Mouse (Mus musculus): ENCODE results near the gene Lhx8. TPM values are rescaled to one million over a fixed set of nuclear protein-coding genes. Genes with fewer than 3 reads are reported as not detected.

Lhx8 gene
- polyA plus RNA-seq, 1 experiment from 2014 or later = not detected

DNA sequence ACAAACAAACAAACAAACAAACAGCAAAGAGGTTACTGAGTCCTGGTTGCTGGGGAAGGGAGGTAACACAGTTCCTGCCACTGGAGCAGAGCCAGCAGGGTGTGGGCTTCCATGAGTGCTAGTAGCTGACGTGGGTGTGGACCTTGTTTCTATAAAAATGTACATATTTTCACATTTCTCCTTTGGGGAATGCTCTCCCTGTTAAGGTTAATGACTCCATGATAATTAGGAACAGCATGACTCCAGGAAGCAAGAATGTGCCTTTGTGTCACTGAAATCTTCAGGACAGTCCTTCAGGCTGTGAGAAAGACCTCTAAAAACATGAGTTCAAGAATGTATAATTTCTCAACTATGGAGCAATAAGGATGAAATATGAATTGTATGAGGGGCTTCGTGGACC, 28.8 kb upstream of the Lhx8 start:
- 67% methylated on average over 2 of the region's 2 CpGs for WGBS
- Histone ChIP-seq H3K36me3 (ENCODE audit: insufficient read depth, low read length) (no peaks in the 10 kb centered on the region), H3K27ac (no peak overlapping the region), H3K9me3 (replicated peaks; ENCODE audit: low read length) (no peaks in the 10 kb centered on the region), H3K9ac (ENCODE audit: low read depth, low read length) (no peak overlapping the region), H3K4me1 (replicated peaks; ENCODE audit: insufficient read depth, low read length) (no peaks in the 10 kb centered on the region), H3K27me3 (ENCODE audit: insufficient read depth, low read length) (no peaks in the 10 kb centered on the region), H3K4me3 (replicated peaks; ENCODE audit: low read depth, low read length) (no peak overlapping the region), H3K4me2 (ENCODE audit: low read length) (no peak overlapping the region)
- no peak for TF ChIP-seq CTCF (IDR thresholded peaks at IDR 0.05; ENCODE audit: low read depth)
- ATAC-seq (replicated peaks; ENCODE audit: low FRiP score, low read depth) (no peak), DNase-seq (ENCODE audit: low spot score) (no peak)

- no peak for ATAC-seq (replicated peaks; ENCODE audit: low FRiP score, low read depth)
- H3K4me1 ChIP-seq (replicated peaks; ENCODE audit: insufficient read depth, low read length) = no peaks in the 10 kb centered on the region
- H3K9me3 ChIP-seq (replicated peaks; ENCODE audit: low read length) = no peaks in the 10 kb centered on the region
- no peaks in the 10 kb centered on the region for H3K36me3 ChIP-seq (ENCODE audit: insufficient read depth, low read length)
- 71% methylated on average over 13 of the region's 13 CpGs for WGBS
- no peak overlapping the region for H3K27ac ChIP-seq
- peaks cover 6% of the 10 kb centered on the region for H3K27me3 ChIP-seq (ENCODE audit: insufficient read depth, low read length)
- no peak overlapping the region for H3K4me3 ChIP-seq (replicated peaks; ENCODE audit: low read depth, low read length)
- TF ChIP-seq CTCF (IDR thresholded peaks at IDR 0.05; ENCODE audit: low read depth) = no peak
- H3K4me2 ChIP-seq (ENCODE audit: low read length) = no peak overlapping the region
- H3K9ac ChIP-seq (ENCODE audit: low read depth, low read length) = no peak overlapping the region
- DNase-seq (ENCODE audit: low spot score) = no peak
Observed at GRCm38 (mm10) chr3:154340294-154340914, 9.9 kb upstream of the Lhx8 start.

GRCm38 (mm10) chr3:154339649-154340260, 9.3 kb upstream of the Lhx8 start:
- WGBS = 90% methylated on average over 17 of the region's 17 CpGs
- TF ChIP-seq CTCF (IDR thresholded peaks at IDR 0.05; ENCODE audit: low read depth) = no peak
- H3K36me3 ChIP-seq (ENCODE audit: insufficient read depth, low read length) = no peaks in the 10 kb centered on the region
- H3K9ac ChIP-seq (ENCODE audit: low read depth, low read length) = no peak overlapping the region
- peaks cover 12% of the 10 kb centered on the region for H3K27me3 ChIP-seq (ENCODE audit: insufficient read depth, low read length)
- no peaks in the 10 kb centered on the region for H3K4me1 ChIP-seq (replicated peaks; ENCODE audit: insufficient read depth, low read length)
- H3K27ac ChIP-seq = no peak overlapping the region
- no peak overlapping the region for H3K4me3 ChIP-seq (replicated peaks; ENCODE audit: low read depth, low read length)
- no peaks in the 10 kb centered on the region for H3K9me3 ChIP-seq (replicated peaks; ENCODE audit: low read length)
- no peak for ATAC-seq (replicated peaks; ENCODE audit: low FRiP score, low read depth)
- no peak for DNase-seq (ENCODE audit: low spot score)
- no peak overlapping the region for H3K4me2 ChIP-seq (ENCODE audit: low read length)

DNA sequence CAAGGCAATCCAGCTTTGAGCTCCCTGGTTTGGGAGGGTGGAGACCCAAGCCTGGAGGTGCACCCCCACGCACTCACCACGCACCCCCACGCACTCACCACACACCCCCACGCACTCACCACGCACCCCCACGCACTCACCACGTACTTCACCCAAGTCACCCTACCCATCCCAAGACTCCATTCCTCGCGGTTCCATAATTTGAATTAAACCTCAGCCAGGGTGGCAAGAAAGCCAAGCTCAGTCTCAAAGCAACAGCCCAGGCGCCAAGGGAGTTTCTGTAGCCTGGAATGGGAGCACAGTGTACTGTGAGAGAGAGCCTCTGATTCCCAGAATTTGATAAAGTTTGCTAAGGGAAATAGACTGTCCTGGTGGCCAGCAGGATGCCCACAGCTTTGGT, 4.3 kb upstream of the Lhx8 start:
- ATAC-seq (replicated peaks; ENCODE audit: low FRiP score, low read depth) (no peak), DNase-seq (ENCODE audit: low spot score) (no peak)
- Histone ChIP-seq H3K36me3 (ENCODE audit: insufficient read depth, low read length) (no peaks in the 10 kb centered on the region), H3K27ac (no peak overlapping the region), H3K4me3 (replicated peaks; ENCODE audit: low read depth, low read length) (no peak overlapping the region), H3K9me3 (replicated peaks; ENCODE audit: low read length) (no peaks in the 10 kb centered on the region), H3K9ac (ENCODE audit: low read depth, low read length) (no peak overlapping the region), H3K4me1 (replicated peaks; ENCODE audit: insufficient read depth, low read length) (0 out of 2 replicates have a peak, but pooled peaks cover 3% of the 10 kb centered on the region), H3K4me2 (ENCODE audit: low read length) (no peak overlapping the region), H3K27me3 (ENCODE audit: insufficient read depth, low read length) (peaks cover 48% of the 10 kb centered on the region)
- TF ChIP-seq CTCF (IDR thresholded peaks at IDR 0.05; ENCODE audit: low read depth) = no peak
- under 1% methylated on average over 10 of the region's 10 CpGs for WGBS

DNA sequence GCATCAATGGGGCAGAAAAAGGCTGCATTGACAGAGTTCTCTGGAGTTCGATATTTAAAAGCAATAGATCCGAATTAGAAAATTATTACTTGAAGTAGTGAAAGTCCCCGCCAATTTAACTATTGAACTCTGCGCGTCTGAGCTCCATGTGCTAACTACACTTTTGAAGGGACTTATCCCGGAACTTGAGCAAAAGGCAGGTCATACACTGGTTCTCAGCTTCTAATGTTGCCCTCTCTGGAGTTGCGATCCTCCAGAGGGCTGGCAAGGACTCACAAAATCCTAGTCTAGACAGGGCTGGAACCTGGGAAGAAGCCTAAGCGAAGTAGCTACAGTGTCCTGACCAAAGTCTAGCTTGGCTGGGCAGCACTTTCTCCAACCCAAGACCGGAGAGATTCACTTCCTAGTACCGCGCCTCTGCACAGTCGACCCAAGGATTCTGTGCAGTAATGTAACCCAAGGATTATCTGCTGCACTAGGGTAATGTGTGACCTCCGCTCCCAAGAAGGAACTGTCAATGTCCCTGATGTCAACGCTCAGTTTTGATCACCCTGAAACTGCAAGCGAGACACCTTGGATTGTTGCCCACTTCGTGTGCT, 3.0 kb upstream of the Lhx8 start:
- no peak for TF ChIP-seq CTCF (IDR thresholded peaks at IDR 0.05; ENCODE audit: low read depth)
- Histone ChIP-seq H3K9me3 (replicated peaks; ENCODE audit: low read length) (no peaks in the 10 kb centered on the region), H3K9ac (ENCODE audit: low read depth, low read length) (no peak overlapping the region), H3K36me3 (ENCODE audit: insufficient read depth, low read length) (no peaks in the 10 kb centered on the region), H3K4me1 (replicated peaks; ENCODE audit: insufficient read depth, low read length) (peaks cover 6% of the 10 kb centered on the region; the same call in 1 of the 2 replicates), H3K4me3 (replicated peaks; ENCODE audit: low read depth, low read length) (no peak overlapping the region), H3K27me3 (ENCODE audit: insufficient read depth, low read length) (peaks cover 59% of the 10 kb centered on the region), H3K4me2 (ENCODE audit: low read length) (no peak overlapping the region), H3K27ac (no peak overlapping the region)
- DNase-seq (ENCODE audit: low spot score) = no peak
- no peak for ATAC-seq (replicated peaks; ENCODE audit: low FRiP score, low read depth)
- 2% methylated on average over 16 of the region's 16 CpGs for WGBS

DNA sequence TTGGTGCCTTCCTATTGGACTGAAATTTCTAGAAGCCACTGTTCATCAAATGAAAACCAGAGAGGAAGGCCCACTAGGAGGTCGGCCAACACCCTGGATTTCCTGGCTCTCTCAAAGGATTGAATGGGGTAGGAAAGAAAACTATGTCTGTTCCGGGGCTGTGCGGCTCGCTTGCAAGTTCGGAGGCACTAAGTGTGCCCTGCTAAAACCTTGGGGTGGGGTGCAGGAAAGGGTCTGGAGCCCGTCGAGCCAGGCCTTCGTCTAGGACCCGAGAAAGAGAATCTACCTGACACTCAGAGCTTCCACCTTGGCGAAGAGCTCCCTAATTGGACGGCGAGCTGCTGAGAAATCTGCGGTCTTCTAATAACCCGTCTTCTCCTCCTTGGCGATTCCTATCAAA, 2.5 kb upstream of the Lhx8 start:
- Histone ChIP-seq H3K4me3 (replicated peaks; ENCODE audit: low read depth, low read length) (no peak overlapping the region), H3K27me3 (ENCODE audit: insufficient read depth, low read length) (peaks cover 65% of the 10 kb centered on the region), H3K36me3 (ENCODE audit: insufficient read depth, low read length) (no peaks in the 10 kb centered on the region), H3K9me3 (replicated peaks; ENCODE audit: low read length) (no peaks in the 10 kb centered on the region), H3K9ac (ENCODE audit: low read depth, low read length) (no peak overlapping the region), H3K4me2 (ENCODE audit: low read length) (no peak overlapping the region), H3K4me1 (replicated peaks; ENCODE audit: insufficient read depth, low read length) (peaks cover 11% of the 10 kb centered on the region; the same call in 1 of the 2 replicates), H3K27ac (no peak overlapping the region)
- WGBS = under 1% methylated on average over 15 of the region's 15 CpGs
- TF ChIP-seq CTCF (IDR thresholded peaks at IDR 0.05; ENCODE audit: low read depth) = no peak
- DNase-seq (ENCODE audit: low spot score) (no peak), ATAC-seq (replicated peaks; ENCODE audit: low FRiP score, low read depth) (no peak)
